Mouse (Mus musculus) bone marrow macrophage, adult 2 months (primary cell): ENCODE data around the gene Olfr1378.

Experiments
- CTCF ChIP-seq: IDR thresholded peaks from 2 replicates; pipeline ENCODE4 v1.5.1; 2012; ENCODE audit warnings: low read depth, mild to moderate bottlenecking, low read length, moderate library complexity
- POLR2A ChIP-seq: IDR thresholded peaks from 2 replicates; pipeline ENCODE4 v1.6.1; 2012; ENCODE audit warnings: mild to moderate bottlenecking, low read depth, low read length, borderline replicate concordance

DNA sequence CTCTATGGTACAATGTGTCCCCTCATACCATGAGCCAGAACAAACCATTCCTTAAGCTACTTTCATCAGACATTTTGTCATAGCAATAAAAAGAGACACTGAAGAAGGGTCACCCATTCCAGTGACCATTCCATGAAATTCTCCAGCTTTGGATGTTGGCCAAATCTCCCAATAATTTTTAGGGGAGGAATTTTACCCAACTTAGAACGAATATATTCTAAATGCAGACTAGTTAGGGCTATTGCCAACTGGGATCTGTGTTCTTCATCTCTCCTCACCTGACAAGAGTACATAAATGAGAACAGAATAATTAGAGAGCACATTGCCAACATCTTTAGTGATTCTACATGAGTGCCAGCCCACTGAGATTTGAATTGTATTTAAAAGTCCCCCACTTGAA, 47.6 kb downstream of the Olfr1378 start, which contains the start of gene Olfr54:
- TF ChIP-seq POLR2A (no peak), CTCF (no peak)
